Mouse (Mus musculus): ENCODE measurements around the gene Dennd6a. TPM values are rescaled to one million over a fixed set of nuclear protein-coding genes. Genes with fewer than 3 reads are reported as not detected.

Gene Dennd6a
- polyA plus RNA-seq, 1 experiment from 2014 or later: 29.8 TPM

GRCm38 (mm10) chr14:26645989-26646650 lies 72.5 kb downstream of the Dennd6a start:
- Histone ChIP-seq H3K9ac (ENCODE audit: low read depth, low read length) (no peak overlapping the region), H3K27ac (ENCODE audit: low read depth, low read length) (no peak overlapping the region)
- ATAC-seq (replicated peaks; ENCODE audit: insufficient number of reproducible peaks, low FRiP score, low TSS enrichment): no peak

GRCm38 (mm10) chr14:26647811-26648210 lies 74.2 kb downstream of the Dennd6a start:
- Histone ChIP-seq H3K4me1 (ENCODE audit: control insufficient read depth, insufficient read depth, low read length) (peaks cover 8% of the 10 kb centered on the region; the same call in 1 of the 2 replicates), H3K36me3 (ENCODE audit: control insufficient read depth, insufficient read depth, low read length) (peaks cover 6% of the 10 kb centered on the region), H3K4me3 (ENCODE audit: low read depth, low read length) (no peak overlapping the region), H3K4me2 (no peak overlapping the region), H3K9ac (ENCODE audit: low read depth, low read length) (no peak overlapping the region), H3K9me3 (replicated peaks; ENCODE audit: control insufficient read depth, low read length) (no peaks in the 10 kb centered on the region), H3K27me3 (ENCODE audit: control insufficient read depth, insufficient read depth, low read length) (no peaks in the 10 kb centered on the region), H3K27ac (ENCODE audit: low read depth, low read length) (no peak overlapping the region)
- 81% methylated on average over 2 of the region's 2 CpGs for WGBS (ENCODE audit: insufficient replicate concordance)
- no peak for ATAC-seq (replicated peaks; ENCODE audit: insufficient number of reproducible peaks, low FRiP score, low TSS enrichment)

More at GRCm38 (mm10) chr14:26645989-26646650, 72.5 kb downstream of the Dennd6a start:
- H3K9me3 ChIP-seq (replicated peaks; ENCODE audit: control insufficient read depth, low read length): no peaks in the 10 kb centered on the region
- no peak overlapping the region for H3K4me2 ChIP-seq
- WGBS (ENCODE audit: insufficient replicate concordance): 85% methylated on average over 5 of the region's 5 CpGs
- no peak overlapping the region for H3K4me3 ChIP-seq (ENCODE audit: low read depth, low read length)
- H3K4me1 ChIP-seq (ENCODE audit: control insufficient read depth, insufficient read depth, low read length): peaks cover 8% of the 10 kb centered on the region; the same call in 1 of the 2 replicates
- H3K27me3 ChIP-seq (ENCODE audit: control insufficient read depth, insufficient read depth, low read length): no peaks in the 10 kb centered on the region
- H3K36me3 ChIP-seq (ENCODE audit: control insufficient read depth, insufficient read depth, low read length): peaks cover 5% of the 10 kb centered on the region

GRCm38 (mm10) chr14:26651901-26652300 lies 78.2 kb downstream of the Dennd6a start:
- Histone ChIP-seq H3K4me3 (ENCODE audit: low read depth, low read length) (no peak overlapping the region), H3K9me3 (replicated peaks; ENCODE audit: control insufficient read depth, low read length) (no peaks in the 10 kb centered on the region), H3K4me1 (ENCODE audit: control insufficient read depth, insufficient read depth, low read length) (no peaks in the 10 kb centered on the region), H3K9ac (ENCODE audit: low read depth, low read length) (no peak overlapping the region), H3K27ac (ENCODE audit: low read depth, low read length) (no peak overlapping the region), H3K4me2 (no peak overlapping the region), H3K27me3 (ENCODE audit: control insufficient read depth, insufficient read depth, low read length) (no peaks in the 10 kb centered on the region), H3K36me3 (ENCODE audit: control insufficient read depth, insufficient read depth, low read length) (peaks cover 15% of the 10 kb centered on the region)
- no peak for ATAC-seq (replicated peaks; ENCODE audit: insufficient number of reproducible peaks, low FRiP score, low TSS enrichment)

- H3K9ac ChIP-seq (ENCODE audit: low read depth, low read length): no peak overlapping the region
- H3K27ac ChIP-seq (ENCODE audit: low read depth, low read length): no peak overlapping the region
- ATAC-seq (replicated peaks; ENCODE audit: insufficient number of reproducible peaks, low FRiP score, low TSS enrichment): no peak
- H3K27me3 ChIP-seq (ENCODE audit: control insufficient read depth, insufficient read depth, low read length): no peaks in the 10 kb centered on the region
- H3K4me2 ChIP-seq: no peak overlapping the region
- no peaks in the 10 kb centered on the region for H3K4me1 ChIP-seq (ENCODE audit: control insufficient read depth, insufficient read depth, low read length)
- H3K4me3 ChIP-seq (ENCODE audit: low read depth, low read length): no peak overlapping the region
- no peaks in the 10 kb centered on the region for H3K9me3 ChIP-seq (replicated peaks; ENCODE audit: control insufficient read depth, low read length)
- H3K36me3 ChIP-seq (ENCODE audit: control insufficient read depth, insufficient read depth, low read length): peaks cover 11% of the 10 kb centered on the region
Observed at GRCm38 (mm10) chr14:26658178-26658577, 84.5 kb downstream of the Dennd6a start.

GRCm38 (mm10) chr14:26660233-26660632 lies 86.6 kb downstream of the Dennd6a start:
- ATAC-seq (replicated peaks; ENCODE audit: insufficient number of reproducible peaks, low FRiP score, low TSS enrichment): no peak
- WGBS (ENCODE audit: insufficient replicate concordance): 92% methylated on average over 1 of the region's 1 CpGs
- H3K36me3 ChIP-seq (ENCODE audit: control insufficient read depth, insufficient read depth, low read length): peaks cover 4% of the 10 kb centered on the region; the same call in 1 of the 2 replicates

GRCm38 (mm10) chr14:26662016-26662415 lies 88.4 kb downstream of the Dennd6a start:
- no peak overlapping the region for H3K9ac ChIP-seq (ENCODE audit: low read depth, low read length)
- no peak overlapping the region for H3K4me3 ChIP-seq (ENCODE audit: low read depth, low read length)
- H3K4me1 ChIP-seq (ENCODE audit: control insufficient read depth, insufficient read depth, low read length): 0 out of 2 replicates have a peak, but pooled peaks cover 4% of the 10 kb centered on the region
- no peaks in the 10 kb centered on the region for H3K9me3 ChIP-seq (replicated peaks; ENCODE audit: control insufficient read depth, low read length)
- H3K4me2 ChIP-seq: no peak overlapping the region
- 76% methylated on average over 3 of the region's 3 CpGs for WGBS (ENCODE audit: insufficient replicate concordance)
- no peaks in the 10 kb centered on the region for H3K27me3 ChIP-seq (ENCODE audit: control insufficient read depth, insufficient read depth, low read length)
- peaks cover 9% of the 10 kb centered on the region for H3K36me3 ChIP-seq (ENCODE audit: control insufficient read depth, insufficient read depth, low read length)
- no peak for ATAC-seq (replicated peaks; ENCODE audit: insufficient number of reproducible peaks, low FRiP score, low TSS enrichment)
- no peak overlapping the region for H3K27ac ChIP-seq (ENCODE audit: low read depth, low read length)

More at GRCm38 (mm10) chr14:26660233-26660632, 86.6 kb downstream of the Dennd6a start:
- Histone ChIP-seq H3K27me3 (ENCODE audit: control insufficient read depth, insufficient read depth, low read length) (no peaks in the 10 kb centered on the region), H3K27ac (ENCODE audit: low read depth, low read length) (no peak overlapping the region), H3K9ac (ENCODE audit: low read depth, low read length) (no peak overlapping the region), H3K9me3 (replicated peaks; ENCODE audit: control insufficient read depth, low read length) (no peaks in the 10 kb centered on the region), H3K4me2 (no peak overlapping the region), H3K4me1 (ENCODE audit: control insufficient read depth, insufficient read depth, low read length) (no peaks in the 10 kb centered on the region), H3K4me3 (ENCODE audit: low read depth, low read length) (no peak overlapping the region)

GRCm38 (mm10) chr14:26662488-26662887 lies 88.8 kb downstream of the Dennd6a start:
- peaks cover 9% of the 10 kb centered on the region for H3K36me3 ChIP-seq (ENCODE audit: control insufficient read depth, insufficient read depth, low read length)
- no peak for ATAC-seq (replicated peaks; ENCODE audit: insufficient number of reproducible peaks, low FRiP score, low TSS enrichment)
- H3K27ac ChIP-seq (ENCODE audit: low read depth, low read length): no peak overlapping the region
- no peak overlapping the region for H3K4me3 ChIP-seq (ENCODE audit: low read depth, low read length)
- 80% methylated on average over 2 of the region's 2 CpGs for WGBS (ENCODE audit: insufficient replicate concordance)
- H3K9me3 ChIP-seq (replicated peaks; ENCODE audit: control insufficient read depth, low read length): no peaks in the 10 kb centered on the region
- no peaks in the 10 kb centered on the region for H3K27me3 ChIP-seq (ENCODE audit: control insufficient read depth, insufficient read depth, low read length)
- no peak overlapping the region for H3K4me2 ChIP-seq
- H3K9ac ChIP-seq (ENCODE audit: low read depth, low read length): no peak overlapping the region
- 0 out of 2 replicates have a peak, but pooled peaks cover 7% of the 10 kb centered on the region for H3K4me1 ChIP-seq (ENCODE audit: control insufficient read depth, insufficient read depth, low read length)

- 86% methylated on average over 2 of the region's 2 CpGs for WGBS (ENCODE audit: insufficient replicate concordance)
- Histone ChIP-seq H3K27me3 (ENCODE audit: control insufficient read depth, insufficient read depth, low read length) (no peaks in the 10 kb centered on the region), H3K9ac (ENCODE audit: low read depth, low read length) (no peak overlapping the region), H3K4me1 (ENCODE audit: control insufficient read depth, insufficient read depth, low read length) (peaks cover 10% of the 10 kb centered on the region; the same call in 1 of the 2 replicates), H3K27ac (ENCODE audit: low read depth, low read length) (no peak overlapping the region), H3K4me2 (no peak overlapping the region), H3K4me3 (ENCODE audit: low read depth, low read length) (no peak overlapping the region), H3K9me3 (replicated peaks; ENCODE audit: control insufficient read depth, low read length) (no peaks in the 10 kb centered on the region), H3K36me3 (ENCODE audit: control insufficient read depth, insufficient read depth, low read length) (peaks cover 5% of the 10 kb centered on the region)
- ATAC-seq (replicated peaks; ENCODE audit: insufficient number of reproducible peaks, low FRiP score, low TSS enrichment): no peak
Observed at GRCm38 (mm10) chr14:26663851-26664250, 90.2 kb downstream of the Dennd6a start.

- Histone ChIP-seq H3K36me3 (ENCODE audit: control insufficient read depth, insufficient read depth, low read length) (peaks cover 5% of the 10 kb centered on the region), H3K9me3 (replicated peaks; ENCODE audit: control insufficient read depth, low read length) (no peaks in the 10 kb centered on the region), H3K4me3 (ENCODE audit: low read depth, low read length) (peak overlapping the region; percentile 97), H3K4me2 (peak overlapping the region; percentile 87), H3K27me3 (ENCODE audit: control insufficient read depth, insufficient read depth, low read length) (no peaks in the 10 kb centered on the region), H3K4me1 (ENCODE audit: control insufficient read depth, insufficient read depth, low read length) (peaks cover 15% of the 10 kb centered on the region; the same call in 1 of the 2 replicates), H3K27ac (ENCODE audit: low read depth, low read length) (no peak overlapping the region), H3K9ac (ENCODE audit: low read depth, low read length) (peak overlapping the region; percentile 90)
- ATAC-seq (replicated peaks; ENCODE audit: insufficient number of reproducible peaks, low FRiP score, low TSS enrichment): no peak
- WGBS (ENCODE audit: insufficient replicate concordance): 20% methylated on average over 6 of the region's 6 CpGs
Observed at GRCm38 (mm10) chr14:26667991-26668370, 94.3 kb downstream of the Dennd6a start.

Data from heart, embryonic 11.5 days (tissue).